Mouse (Mus musculus): ENCODE data around the gene Phc2.

DNA sequence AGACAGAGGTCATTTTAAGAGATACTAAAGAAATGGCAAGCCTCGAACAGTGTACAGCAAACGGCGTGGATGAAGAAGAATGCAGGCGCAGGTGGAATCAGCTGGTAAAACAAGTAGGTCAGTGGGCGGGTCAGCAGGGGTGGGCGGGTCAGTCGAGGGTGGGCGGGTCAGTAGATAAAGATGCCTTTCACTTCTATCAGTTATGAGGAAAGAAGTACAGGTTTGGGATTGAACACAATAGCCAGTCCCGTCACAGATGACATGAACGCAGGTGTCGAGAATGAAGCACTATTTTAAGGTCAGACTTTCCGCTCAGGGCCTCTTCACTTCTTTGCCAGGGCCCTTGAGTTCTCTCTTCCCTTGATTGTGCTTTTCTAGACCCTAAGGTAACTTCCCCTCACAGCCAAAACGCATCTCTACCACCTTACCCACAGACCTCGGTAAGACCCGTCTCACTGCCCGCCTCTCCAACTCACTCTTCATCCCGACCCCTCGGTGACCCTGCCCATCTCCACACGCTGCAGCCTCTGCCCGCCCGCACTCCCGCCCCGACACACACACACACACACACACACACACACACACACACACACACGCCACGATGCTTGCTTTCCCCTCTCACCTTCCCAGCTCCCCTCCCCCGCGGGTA, 45.1 kb upstream of the Phc2 start:
- TF ChIP-seq CTCF (conservative IDR thresholded peaks at IDR 0.05; ENCODE audit: low read length) = no peak
- TF ChIP-seq NANOG (IDR thresholded peaks at IDR 0.05; ENCODE audit: borderline replicate concordance, low read length) = no peak

All from E14TG2a.4 (cell line).